Mouse (Mus musculus): ENCODE measurements around the gene Rps9. TPM values are rescaled to one million over a fixed set of nuclear protein-coding genes. Genes with fewer than 3 reads are reported as not detected.
A peak's percentile ranks its signal among the peaks of the same experiment; 100 is the strongest.

The Rps9 gene
- polyA plus RNA-seq (2012; ENCODE audit: insufficient read depth, insufficient read length, missing spikeins) = 1,730 and 1,840 TPM in 2 replicates

- Histone ChIP-seq H3K4me1 (ENCODE audit: control insufficient read depth, insufficient read depth, low read length) (peaks cover 15% of the 10 kb centered on the region), H3K27ac (ENCODE audit: insufficient read depth, low read depth, low read length) (peak within 1 kb of the TSS; percentile 98), H3K4me3 (ENCODE audit: insufficient read depth, low read length) (peak within 1 kb of the TSS; percentile 81)
- TF ChIP-seq POLR2A (IDR thresholded peaks at IDR 0.05; ENCODE audit: borderline replicate concordance, low read depth, low read length) (peak; percentile 83; the same call in 1 of the 2 replicates), CTCF (IDR thresholded peaks at IDR 0.05; ENCODE audit: low read depth, low read length) (no peak)
These were observed at the start of gene Rps9 for GRCm38 (mm10) chr7:3703879-3704441. Rps9 (plus strand) TSS chr7:3703993.

- Histone ChIP-seq H3K27ac (ENCODE audit: insufficient read depth, low read depth, low read length) (no peak overlapping the region), H3K4me3 (ENCODE audit: insufficient read depth, low read length) (no peak overlapping the region), H3K4me1 (ENCODE audit: control insufficient read depth, insufficient read depth, low read length) (no peaks in the 10 kb centered on the region)
- TF ChIP-seq POLR2A (IDR thresholded peaks at IDR 0.05; ENCODE audit: borderline replicate concordance, low read depth, low read length) = no peak
- TF ChIP-seq CTCF (IDR thresholded peaks at IDR 0.05; ENCODE audit: low read depth, low read length) = no peak
These were observed 46.8 kb upstream of the Rps9 start for GRCm38 (mm10) chr7:3656966-3657365.

DNA sequence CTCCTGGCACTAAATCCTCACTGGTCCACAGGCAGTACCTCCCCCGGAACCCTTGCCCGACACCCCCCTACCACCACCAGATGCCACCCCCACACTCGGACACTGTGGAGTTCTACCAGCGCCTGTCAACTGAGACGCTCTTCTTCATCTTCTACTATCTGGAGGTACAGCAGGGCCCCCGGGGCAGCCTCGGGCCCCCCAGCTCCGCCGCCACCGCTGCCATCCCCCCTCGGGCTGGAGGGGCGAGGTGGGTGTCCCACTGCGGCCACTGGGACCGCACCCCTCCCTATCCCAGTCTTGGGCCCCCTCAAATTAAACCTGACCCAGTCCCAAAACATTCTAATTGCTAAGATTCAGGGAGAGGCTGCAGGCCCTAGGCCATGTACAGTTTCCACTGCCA is 45.2 kb upstream of the Rps9 start:
- H3K27ac ChIP-seq (ENCODE audit: insufficient read depth, low read depth, low read length) = no peak overlapping the region
- TF ChIP-seq POLR2A (IDR thresholded peaks at IDR 0.05; ENCODE audit: borderline replicate concordance, low read depth, low read length) (no peak), CTCF (IDR thresholded peaks at IDR 0.05; ENCODE audit: low read depth, low read length) (no peak)
- no peak overlapping the region for H3K4me3 ChIP-seq (ENCODE audit: insufficient read depth, low read length)
- H3K4me1 ChIP-seq (ENCODE audit: control insufficient read depth, insufficient read depth, low read length) = peaks cover 1% of the 10 kb centered on the region; the same call in 1 of the 2 replicates

GRCm38 (mm10) chr7:3664524-3665214 is 39.1 kb upstream of the Rps9 start:
- H3K4me1 ChIP-seq (ENCODE audit: control insufficient read depth, insufficient read depth, low read length) = peaks cover 14% of the 10 kb centered on the region
- peak overlapping the region; percentile 63 for H3K27ac ChIP-seq (ENCODE audit: insufficient read depth, low read depth, low read length)
- H3K4me3 ChIP-seq (ENCODE audit: insufficient read depth, low read length) = peak overlapping the region; percentile 86
- no peak for TF ChIP-seq CTCF (IDR thresholded peaks at IDR 0.05; ENCODE audit: low read depth, low read length)
- TF ChIP-seq POLR2A (IDR thresholded peaks at IDR 0.05; ENCODE audit: borderline replicate concordance, low read depth, low read length) = no peak

GRCm38 (mm10) chr7:3665215-3666114 is 38.3 kb upstream of the Rps9 start, which contains the start of gene Leng1:
Leng1 (minus strand) TSS chr7:3665840.
- Histone ChIP-seq H3K27ac (ENCODE audit: insufficient read depth, low read depth, low read length) (peak within 1 kb of the TSS; percentile 79), H3K4me3 (ENCODE audit: insufficient read depth, low read length) (peak within 1 kb of the TSS; percentile 86), H3K4me1 (ENCODE audit: control insufficient read depth, insufficient read depth, low read length) (peaks cover 14% of the 10 kb centered on the region)
- TF ChIP-seq POLR2A (IDR thresholded peaks at IDR 0.05; ENCODE audit: borderline replicate concordance, low read depth, low read length) = 0 out of 2 replicates have a peak, but pooled peaks have one; percentile 45
- no peak for TF ChIP-seq CTCF (IDR thresholded peaks at IDR 0.05; ENCODE audit: low read depth, low read length)

- H3K27ac ChIP-seq (ENCODE audit: insufficient read depth, low read depth, low read length) = no peak overlapping the region
- TF ChIP-seq POLR2A (IDR thresholded peaks at IDR 0.05; ENCODE audit: borderline replicate concordance, low read depth, low read length) (no peak), CTCF (IDR thresholded peaks at IDR 0.05; ENCODE audit: low read depth, low read length) (no peak)
- H3K4me1 ChIP-seq (ENCODE audit: control insufficient read depth, insufficient read depth, low read length) = peaks cover 14% of the 10 kb centered on the region
- H3K4me3 ChIP-seq (ENCODE audit: insufficient read depth, low read length) = no peak overlapping the region
These were observed 36.8 kb upstream of the Rps9 start for GRCm38 (mm10) chr7:3666921-3667391.

DNA sequence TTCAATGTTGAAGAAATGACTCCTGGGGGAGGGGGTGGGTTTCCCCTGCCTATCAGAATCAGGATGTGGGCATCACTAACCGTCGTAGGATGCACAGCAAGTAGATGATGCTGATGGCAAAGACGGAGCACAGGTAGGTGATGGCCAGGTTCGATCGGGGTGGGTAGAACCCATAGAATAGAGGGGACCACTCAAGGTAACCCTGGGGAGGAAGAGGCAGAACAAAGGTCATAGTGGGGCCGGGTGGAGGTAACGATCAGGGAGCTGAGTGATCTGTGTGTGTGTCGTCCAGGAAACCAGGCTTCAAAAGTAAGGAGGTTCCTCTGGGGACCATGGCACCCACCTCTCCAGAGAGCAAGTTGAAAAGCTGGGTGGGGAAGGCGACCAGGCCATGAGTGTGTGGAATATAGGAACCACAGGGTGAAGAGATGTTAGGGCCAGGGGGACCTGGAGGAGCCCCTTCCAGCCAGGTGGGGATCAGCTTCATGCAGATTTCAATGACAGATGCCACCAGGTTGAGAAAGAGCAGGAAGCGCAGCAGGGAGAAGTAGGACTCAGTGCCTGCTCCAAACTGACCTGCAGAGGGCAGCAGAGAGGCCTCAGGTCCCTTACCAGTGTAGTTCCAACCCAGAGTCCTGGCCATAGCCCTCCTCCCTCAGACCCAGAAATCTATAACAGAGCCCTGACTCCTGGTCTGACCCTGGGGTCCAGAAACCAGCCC is 29.1 kb upstream of the Rps9 start:
- no peak overlapping the region for H3K4me3 ChIP-seq (ENCODE audit: insufficient read depth, low read length)
- no peak overlapping the region for H3K27ac ChIP-seq (ENCODE audit: insufficient read depth, low read depth, low read length)
- TF ChIP-seq CTCF (IDR thresholded peaks at IDR 0.05; ENCODE audit: low read depth, low read length) (peak; percentile 65), POLR2A (IDR thresholded peaks at IDR 0.05; ENCODE audit: borderline replicate concordance, low read depth, low read length) (no peak)
- peaks cover 2% of the 10 kb centered on the region; the same call in 1 of the 2 replicates for H3K4me1 ChIP-seq (ENCODE audit: control insufficient read depth, insufficient read depth, low read length)

DNA sequence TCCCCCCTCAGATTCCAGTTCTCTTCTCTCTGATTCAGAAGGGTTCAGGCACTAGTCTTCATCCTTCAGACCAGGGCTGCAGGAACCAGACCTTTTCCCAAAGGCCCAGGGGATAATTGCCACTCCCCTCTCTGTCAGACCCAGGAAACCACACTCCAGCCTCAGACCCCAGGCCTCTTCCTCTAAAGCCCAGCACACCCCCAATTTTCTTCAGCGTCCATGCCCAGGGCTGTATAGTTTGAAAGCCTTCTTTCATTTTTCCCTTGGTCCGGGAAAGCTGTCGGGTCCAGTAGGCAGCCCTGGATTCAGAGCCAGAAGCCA is 28.6 kb upstream of the Rps9 start:
- H3K4me1 ChIP-seq (ENCODE audit: control insufficient read depth, insufficient read depth, low read length) = peaks cover 2% of the 10 kb centered on the region; the same call in 1 of the 2 replicates
- no peak overlapping the region for H3K27ac ChIP-seq (ENCODE audit: insufficient read depth, low read depth, low read length)
- TF ChIP-seq POLR2A (IDR thresholded peaks at IDR 0.05; ENCODE audit: borderline replicate concordance, low read depth, low read length) = no peak
- no peak for TF ChIP-seq CTCF (IDR thresholded peaks at IDR 0.05; ENCODE audit: low read depth, low read length)
- no peak overlapping the region for H3K4me3 ChIP-seq (ENCODE audit: insufficient read depth, low read length)

DNA sequence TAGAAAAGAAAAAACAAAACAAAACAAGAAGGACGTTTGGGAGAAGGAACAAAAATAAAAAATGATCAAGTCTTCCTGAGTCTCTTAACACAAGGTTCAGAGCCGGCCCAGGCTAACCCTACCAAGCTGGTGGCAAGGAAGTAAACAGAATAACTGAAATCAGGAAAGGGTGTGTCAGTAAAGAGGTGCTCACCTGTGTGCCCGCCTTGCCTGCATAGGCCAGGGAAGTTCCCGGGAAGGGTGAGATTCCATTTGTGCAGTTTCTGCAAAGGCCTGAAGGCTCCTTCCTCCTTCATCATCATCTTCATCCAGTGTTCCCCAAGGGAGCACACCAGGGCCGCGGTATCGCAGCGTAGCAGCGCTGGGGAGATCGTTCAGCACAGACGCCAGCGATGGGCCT is 27.4 kb upstream of the Rps9 start:
- H3K27ac ChIP-seq (ENCODE audit: insufficient read depth, low read depth, low read length) = no peak overlapping the region
- H3K4me1 ChIP-seq (ENCODE audit: control insufficient read depth, insufficient read depth, low read length) = peaks cover 2% of the 10 kb centered on the region; the same call in 1 of the 2 replicates
- H3K4me3 ChIP-seq (ENCODE audit: insufficient read depth, low read length) = no peak overlapping the region
- TF ChIP-seq CTCF (IDR thresholded peaks at IDR 0.05; ENCODE audit: low read depth, low read length) (no peak), POLR2A (IDR thresholded peaks at IDR 0.05; ENCODE audit: borderline replicate concordance, low read depth, low read length) (no peak)

Data from bone marrow macrophage, adult 2 months (primary cell).